Mouse (Mus musculus) cortical plate, adult 2 months (tissue): ENCODE measurements around the gene Itih1. TPM values are rescaled to one million over a fixed set of nuclear protein-coding genes. Genes with fewer than 3 reads are reported as not detected.

Experiments
- H3K27ac ChIP-seq: fragments of 200-500 bp; 2 replicates; pipeline ENCODE4 v1.5.1; 2012; ENCODE audit warnings: low read length, control low read depth, inconsistent platforms; ENCODE audit not compliant: insufficient read depth
- H3K4me1 ChIP-seq: fragments of 200-500 bp; 2 replicates; pipeline ENCODE4 v1.6.1; 2011; ENCODE audit warnings: low read length; ENCODE audit not compliant: control insufficient read depth, insufficient read depth
- H3K4me3 ChIP-seq: fragments of 200-500 bp; 2 replicates; pipeline ENCODE4 v1.5.1; 2011; ENCODE audit warnings: mild to moderate bottlenecking, low read length, control low read depth; ENCODE audit not compliant: insufficient read depth
- CTCF ChIP-seq: fragments of 200-500 bp; IDR thresholded peaks from 2 replicates; pipeline ENCODE4 v1.5.1; 2011; ENCODE audit warnings: mild to moderate bottlenecking, control low read depth, low read length; ENCODE audit not compliant: insufficient read depth; ENCODE audit errors: extremely low read depth
- POLR2A ChIP-seq: fragments of 200-500 bp; IDR thresholded peaks from 2 replicates; pipeline ENCODE4 v1.6.1; 2011; ENCODE audit warnings: mild to moderate bottlenecking, low read length, control low read depth; ENCODE audit not compliant: insufficient read depth; ENCODE audit errors: extremely low read depth
- polyA plus RNA-seq: library from polyadenylated mRNA; depleted of rRNA; stranded (reverse); fragments of >200 nt; gene quantifications from 2 replicates; pipeline ENCODE4 v1.2.3, GENCODE M21; 2012

The Itih1 gene
- polyA plus RNA-seq, 1 experiment = not detected

- TF ChIP-seq POLR2A (no peak), CTCF (no peak)
- H3K4me3 ChIP-seq = no peak overlapping the region
- H3K4me1 ChIP-seq = no peaks in the 10 kb centered on the region
- no peak overlapping the region for H3K27ac ChIP-seq
Measured at GRCm38 (mm10) chr14:30907814-30908265, 35.2 kb downstream of the Itih1 start.

DNA sequence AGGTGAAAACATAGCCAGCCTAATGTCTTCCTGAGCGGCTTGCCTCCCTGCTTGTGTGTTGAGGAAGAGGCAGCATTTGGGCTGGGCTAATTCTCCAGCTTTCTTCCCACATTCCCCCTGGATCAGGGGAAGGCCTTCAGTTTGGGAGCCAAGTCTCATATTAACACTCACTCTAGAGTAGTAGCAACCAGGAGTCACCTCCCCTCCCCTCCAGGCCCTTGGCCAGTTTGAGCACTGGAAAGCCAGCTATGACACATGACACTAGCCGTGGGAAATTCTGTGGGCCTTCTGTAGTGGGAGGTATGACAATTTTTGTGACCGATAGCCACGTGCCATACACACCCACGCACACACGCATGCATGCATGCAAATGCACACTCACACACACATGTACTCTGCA lies 37.1 kb downstream of the Itih1 start:
- no peak for TF ChIP-seq CTCF
- no peak for TF ChIP-seq POLR2A
- Histone ChIP-seq H3K4me3 (no peak overlapping the region), H3K27ac (no peak overlapping the region), H3K4me1 (no peaks in the 10 kb centered on the region)

DNA sequence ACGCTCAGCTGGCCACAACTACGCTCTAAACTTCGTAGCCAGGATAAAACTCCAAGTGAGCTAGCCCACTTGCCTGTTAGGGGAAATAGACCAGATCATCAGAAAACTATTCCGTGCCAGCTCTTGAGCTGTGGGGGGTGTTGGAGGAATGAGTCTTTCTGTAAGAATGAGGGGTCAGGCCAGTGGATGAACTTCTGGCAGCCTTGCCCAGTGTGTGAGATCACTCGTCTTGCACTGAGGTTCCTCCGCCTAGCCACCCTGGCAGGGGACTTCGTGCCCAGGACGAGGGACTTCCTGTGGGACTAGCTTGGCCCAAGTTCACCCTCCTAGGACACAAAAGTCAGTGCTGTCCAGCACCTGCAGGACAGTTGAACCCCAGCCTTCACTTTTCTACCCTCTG lies 38.8 kb downstream of the Itih1 start:
- TF ChIP-seq POLR2A = no peak
- no peak for TF ChIP-seq CTCF

DNA sequence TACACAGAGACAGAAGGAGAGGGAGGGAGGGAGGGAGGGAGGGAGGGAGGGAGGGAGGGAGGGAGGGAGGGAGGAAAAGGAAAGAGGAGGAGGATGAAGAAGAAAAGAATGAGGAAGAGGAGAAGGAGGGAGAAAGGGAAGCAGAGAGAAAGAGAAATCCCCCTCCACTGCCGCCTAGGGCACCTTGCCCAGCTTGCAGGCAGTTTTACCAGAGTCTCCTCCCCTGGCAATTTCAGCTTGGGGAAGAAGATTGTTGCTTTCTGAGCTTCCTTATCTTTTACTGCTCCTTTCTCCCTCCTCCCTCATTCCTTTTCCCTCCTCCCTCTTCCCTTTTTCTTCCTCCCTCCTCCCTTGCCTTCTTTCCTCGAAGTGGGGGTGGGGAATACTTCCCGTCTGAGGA lies 40.1 kb downstream of the Itih1 start:
- no peak for TF ChIP-seq CTCF
- no peak for TF ChIP-seq POLR2A
- Histone ChIP-seq H3K4me3 (no peak overlapping the region), H3K27ac (no peak overlapping the region), H3K4me1 (no peaks in the 10 kb centered on the region)

More for the DNA sequence above, 38.8 kb downstream of the Itih1 start:
- Histone ChIP-seq H3K27ac (no peak overlapping the region), H3K4me1 (no peaks in the 10 kb centered on the region), H3K4me3 (no peak overlapping the region)

- Histone ChIP-seq H3K4me1 (no peaks in the 10 kb centered on the region), H3K27ac (no peak overlapping the region), H3K4me3 (no peak overlapping the region)
- TF ChIP-seq CTCF = no peak
- no peak for TF ChIP-seq POLR2A
Measured at GRCm38 (mm10) chr14:30902628-30903027, 40.5 kb downstream of the Itih1 start.

DNA sequence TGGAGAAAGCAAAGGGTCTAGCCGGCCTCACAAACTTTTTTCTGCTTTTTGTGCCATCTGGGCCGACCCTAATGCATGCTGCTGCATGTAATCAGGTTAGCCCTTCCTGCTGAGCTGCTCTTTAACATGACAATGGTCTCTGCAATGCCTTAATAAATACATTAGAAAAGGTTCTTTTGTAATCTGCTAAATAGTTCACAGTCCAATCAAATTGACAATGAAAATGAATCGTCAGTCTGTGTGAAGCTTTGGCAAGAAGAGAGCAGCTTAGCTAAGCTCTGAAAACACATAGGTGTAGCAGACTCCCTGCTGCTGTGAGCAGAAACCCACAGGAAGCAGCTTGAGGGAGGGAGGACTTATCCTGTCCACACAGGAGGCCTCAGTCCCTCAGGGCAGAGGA lies 43.1 kb downstream of the Itih1 start:
- Histone ChIP-seq H3K4me1 (no peaks in the 10 kb centered on the region), H3K4me3 (no peak overlapping the region), H3K27ac (no peak overlapping the region)
- TF ChIP-seq POLR2A (no peak), CTCF (no peak)

- TF ChIP-seq CTCF = 0 out of 2 replicates have a peak, but pooled peaks have one; percentile 0
- TF ChIP-seq POLR2A = no peak
- no peak overlapping the region for H3K27ac ChIP-seq
- peaks cover 2% of the 10 kb centered on the region; the same call in 1 of the 2 replicates for H3K4me1 ChIP-seq
- no peak overlapping the region for H3K4me3 ChIP-seq
Measured at GRCm38 (mm10) chr14:30888271-30888732, 54.8 kb downstream of the Itih1 start.

- Histone ChIP-seq H3K4me1 (peaks cover 2% of the 10 kb centered on the region; the same call in 1 of the 2 replicates), H3K27ac (no peak within 1 kb of the TSS), H3K4me3 (no peak within 1 kb of the TSS)
- TF ChIP-seq POLR2A = no peak
- TF ChIP-seq CTCF = no peak
Measured at GRCm38 (mm10) chr14:30886204-30886603, 56.9 kb downstream of the Itih1 start, which contains the start of gene Itih4. Itih4 (plus strand) TSS chr14:30886476.

DNA sequence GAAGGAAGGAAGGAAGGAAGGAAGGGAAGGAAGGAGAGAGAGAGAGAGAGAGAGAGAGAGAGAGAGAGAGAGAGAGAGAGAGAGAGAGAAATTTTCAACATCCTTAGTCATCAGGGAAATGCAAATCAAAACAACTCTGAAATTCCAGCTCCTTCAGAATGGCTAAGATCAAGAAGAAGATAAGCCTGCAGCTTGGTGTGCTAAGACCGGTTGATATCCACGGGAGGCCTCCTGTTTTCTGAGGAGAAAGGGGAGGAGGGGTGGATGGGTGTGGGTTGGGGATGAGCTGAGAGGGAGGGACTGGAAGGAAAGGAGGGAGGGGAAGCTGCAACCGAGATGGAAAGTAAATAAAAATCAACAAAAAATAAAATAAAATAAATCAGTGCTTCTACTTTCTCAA lies 57.8 kb downstream of the Itih1 start:
- Histone ChIP-seq H3K4me3 (no peak overlapping the region), H3K27ac (no peak overlapping the region), H3K4me1 (peaks cover 2% of the 10 kb centered on the region; the same call in 1 of the 2 replicates)
- TF ChIP-seq CTCF (no peak), POLR2A (no peak)

GRCm38 (mm10) chr14:30881718-30882108 lies 61.4 kb downstream of the Itih1 start:
- TF ChIP-seq CTCF (no peak), POLR2A (no peak)
- peaks cover 2% of the 10 kb centered on the region; the same call in 1 of the 2 replicates for H3K4me1 ChIP-seq
- no peak overlapping the region for H3K27ac ChIP-seq
- no peak overlapping the region for H3K4me3 ChIP-seq
